Mouse (Mus musculus) urinary bladder, postnatal 0 days (tissue): Measurements from ENCODE around the gene Olfr926. TPM values are rescaled to one million over a fixed set of nuclear protein-coding genes. Genes with fewer than 3 reads are reported as not detected.

Source experiments
- polyA plus RNA-seq: library from polyadenylated mRNA; unstranded; fragments of >200 nt; fragmentation: Nextera tagmentation; extraction: Ambion mirVana; gene quantifications from 2 replicates; pipeline ENCODE4 v1.2.1, GENCODE M21; 2015

Olfr926 gene
- not detected in 2 replicates for polyA plus RNA-seq

GRCm38 (mm10) chr9:38876826-38877225 lies at the start of gene Olfr926:
TSS of gene Olfr926 (plus strand) at chr9:38877126.

GRCm38 (mm10) chr9:38844149-38844548 lies 32.8 kb upstream of the Olfr926 start, which contains the start of gene Olfr924:
TSS of gene Olfr924 (plus strand) at chr9:38844449.

GRCm38 (mm10) chr9:38854760-38855159 lies 22.2 kb upstream of the Olfr926 start, which contains the start of gene Olfr26:
TSS of gene Olfr26 (plus strand) at chr9:38855060.

Other genes starting within 250 kb of the Olfr926 start
- gene Olfr916, start 217.3 kb upstream of the Olfr926 start, polyA plus RNA-seq, result not detected in 2 replicates
- gene Olfr917, start 211.3 kb upstream of the Olfr926 start, polyA plus RNA-seq, result not detected in 2 replicates
- not detected in 2 replicates for gene Olfr918, start 202.5 kb upstream of the Olfr926 start, polyA plus RNA-seq
- gene Olfr919, start 173.5 kb upstream of the Olfr926 start, polyA plus RNA-seq, result not detected in 2 replicates
- 30.6 and 30.8 TPM in 2 replicates for gene Vwa5a, start 158.9 kb upstream of the Olfr926 start, polyA plus RNA-seq
- 0.02 and 0.06 TPM in 2 replicates for gene Olfr920, start 124.8 kb upstream of the Olfr926 start, polyA plus RNA-seq
- gene Olfr921, start 104.1 kb upstream of the Olfr926 start, polyA plus RNA-seq, result not detected in 2 replicates
- gene Olfr922, start 62.5 kb upstream of the Olfr926 start, polyA plus RNA-seq, result not detected in 2 replicates
- not detected in 2 replicates for gene Olfr923, start 50.6 kb upstream of the Olfr926 start, polyA plus RNA-seq
- not detected in 2 replicates for gene Olfr924, start 32.7 kb upstream of the Olfr926 start, polyA plus RNA-seq
- not detected in 2 replicates for gene Olfr26, start 22.1 kb upstream of the Olfr926 start, polyA plus RNA-seq
- not detected in 2 replicates for gene Olfr930, start 52.7 kb downstream of the Olfr926 start, polyA plus RNA-seq
- not detected in 2 replicates for gene Olfr933, start 95.2 kb downstream of the Olfr926 start, polyA plus RNA-seq
- not detected in 2 replicates for gene Olfr934, start 111.2 kb downstream of the Olfr926 start, polyA plus RNA-seq
- not detected in 2 replicates for gene Olfr935, start 122.6 kb downstream of the Olfr926 start, polyA plus RNA-seq
- gene Olfr146, start 146.3 kb downstream of the Olfr926 start, polyA plus RNA-seq, result not detected in 2 replicates
- not detected in 2 replicates for gene Olfr937, start 187.8 kb downstream of the Olfr926 start, polyA plus RNA-seq
- gene Olfr938, start 201.8 kb downstream of the Olfr926 start, polyA plus RNA-seq, result not detected in 2 replicates